Mouse (Mus musculus) c-Kit-positive CD71-positive TER-119-negative erythroid progenitor cells, embryonic 14.5 days (primary cell): ENCODE results near the gene Six5.

Experiments
- DNase-seq: peaks from one replicate; pipeline ENCODE4 v3.0.0-alpha.2; 2013; ENCODE audit warnings: low read depth

The Six5 gene

GRCm38 (mm10) chr7:19147497-19148045 lies 53.2 kb downstream of the Six5 start:
- no peak for DNase-seq
